Mouse (Mus musculus) embryonic stem cell, embryonic (primary cell): Measurements from ENCODE around the gene Coq2.

Source experiments
- CTCF ChIA-PET, 4 experiments: fragments of 300-600 bp in 2 of 4; fragments of 350-600 bp in 2 of 4; sonication (Branson Sonifier 250); formaldehyde crosslinking; loops; one replicate each; lab custom pipeline; 2022; ENCODE audit warnings: inconsistent platforms in 2 of 4; lab: Charles Lee
- POLR2A ChIA-PET, 4 experiments: fragments of 300-600 bp in 2 of 4; fragments of 350-600 bp in 2 of 4; sonication (Branson Sonifier 250); formaldehyde crosslinking; loops; one replicate each; lab custom pipeline; 2022; ENCODE audit warnings: antibody characterized with exemption in 4 of 4, inconsistent platforms in 1 of 4; lab: Charles Lee

Coq2 gene

DNA sequence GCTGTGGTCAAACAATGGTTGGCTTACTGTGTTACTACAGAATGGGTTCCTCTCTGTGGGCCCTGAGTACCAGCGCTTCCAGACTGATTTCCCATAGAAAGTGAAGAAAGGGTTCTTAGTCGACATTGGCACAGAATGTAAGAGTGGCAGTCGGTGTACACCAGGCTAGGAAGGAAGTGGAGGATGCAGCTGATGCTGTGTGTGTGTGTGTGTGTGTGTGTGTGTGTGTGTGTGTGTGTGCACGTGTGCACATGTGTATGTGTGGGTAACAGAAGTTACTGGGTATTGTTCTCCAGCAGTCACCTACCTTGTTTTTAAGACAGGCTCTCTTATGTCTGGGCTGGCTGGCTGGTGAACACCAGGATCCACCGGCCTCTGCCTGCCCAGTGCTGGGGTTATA, 32.6 kb downstream of the Coq2 start:
- ChIA-PET CTCF (no interaction called here), POLR2A (no interaction called here)

DNA sequence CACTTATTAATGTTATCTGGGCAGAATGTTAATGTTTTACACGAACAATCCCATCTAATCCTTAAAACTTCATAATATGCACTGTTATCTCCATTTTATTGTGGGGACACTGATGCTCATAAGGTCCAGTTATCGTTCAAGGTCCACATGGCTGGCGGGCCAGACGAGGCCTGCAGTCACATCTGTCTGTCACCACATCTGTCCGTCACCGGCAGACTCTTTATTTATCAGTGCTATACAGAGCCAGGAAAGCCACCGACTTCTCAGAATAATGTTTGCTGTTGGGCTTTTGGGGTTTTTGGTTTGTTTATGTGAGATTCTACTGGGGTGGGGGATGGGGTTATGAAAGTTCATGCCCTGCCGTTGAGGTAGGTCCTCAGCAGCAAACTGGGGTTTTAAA, 36.5 kb downstream of the Coq2 start:
- POLR2A ChIA-PET = no interaction called here
- CTCF ChIA-PET = no interaction called here

DNA sequence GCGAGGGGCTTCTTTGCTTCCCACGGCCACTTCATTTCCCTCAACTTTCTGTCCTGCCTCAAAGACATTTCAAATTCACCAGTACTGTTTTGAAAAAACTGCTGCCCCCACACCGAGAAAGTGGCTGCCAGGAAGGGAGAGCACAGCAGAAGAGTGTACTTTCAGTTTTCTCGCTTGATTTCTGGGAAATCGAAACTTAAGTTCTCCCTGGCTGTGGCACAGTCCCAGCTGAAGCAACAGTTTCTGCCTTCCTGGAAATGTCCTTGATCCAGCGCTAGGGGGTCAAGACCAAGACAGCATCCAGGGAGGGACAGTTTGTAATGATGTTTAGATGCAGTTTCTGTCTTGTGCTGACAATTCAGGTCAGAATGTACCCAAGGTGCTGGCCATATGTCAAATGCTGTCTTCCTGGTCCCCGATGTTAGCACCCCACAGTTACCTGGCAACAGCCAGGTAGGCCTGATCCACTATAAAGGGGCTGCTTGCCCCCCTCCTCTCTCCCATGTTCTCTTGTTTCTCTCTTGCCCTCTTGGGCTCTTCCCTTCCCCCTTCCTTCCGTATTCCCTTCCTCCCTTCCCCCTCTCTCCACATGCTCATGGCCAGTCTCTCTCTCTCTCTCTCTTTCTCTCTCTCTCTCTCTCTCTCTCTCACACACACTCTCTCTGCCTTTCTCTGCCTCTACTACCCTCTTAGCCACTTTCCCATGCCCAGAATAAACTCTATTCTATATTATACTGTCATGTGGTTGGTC, 38.0 kb downstream of the Coq2 start:
- ChIA-PET POLR2A (no interaction called here), CTCF (no interaction called here)

DNA sequence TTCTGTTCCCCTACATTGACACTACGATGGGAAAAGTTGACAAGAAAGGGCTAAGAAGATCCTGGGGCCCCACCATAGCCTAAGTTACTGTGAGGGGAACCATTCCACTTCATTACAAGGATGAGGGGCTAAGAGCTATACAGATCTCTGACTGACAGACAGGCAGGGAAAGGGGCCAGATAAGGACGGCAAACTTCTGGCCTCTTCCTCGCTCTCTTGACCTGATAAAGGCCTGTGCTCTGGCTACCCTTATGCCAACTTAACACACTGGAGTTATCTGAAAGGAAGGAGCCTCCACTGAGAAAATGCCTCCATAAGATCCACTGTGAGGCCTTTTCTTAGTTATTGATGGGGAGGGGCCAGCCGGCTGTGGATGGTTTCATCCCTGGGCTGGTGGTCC, 39.0 kb downstream of the Coq2 start:
- ChIA-PET POLR2A (no interaction called here), CTCF (no interaction called here)

DNA sequence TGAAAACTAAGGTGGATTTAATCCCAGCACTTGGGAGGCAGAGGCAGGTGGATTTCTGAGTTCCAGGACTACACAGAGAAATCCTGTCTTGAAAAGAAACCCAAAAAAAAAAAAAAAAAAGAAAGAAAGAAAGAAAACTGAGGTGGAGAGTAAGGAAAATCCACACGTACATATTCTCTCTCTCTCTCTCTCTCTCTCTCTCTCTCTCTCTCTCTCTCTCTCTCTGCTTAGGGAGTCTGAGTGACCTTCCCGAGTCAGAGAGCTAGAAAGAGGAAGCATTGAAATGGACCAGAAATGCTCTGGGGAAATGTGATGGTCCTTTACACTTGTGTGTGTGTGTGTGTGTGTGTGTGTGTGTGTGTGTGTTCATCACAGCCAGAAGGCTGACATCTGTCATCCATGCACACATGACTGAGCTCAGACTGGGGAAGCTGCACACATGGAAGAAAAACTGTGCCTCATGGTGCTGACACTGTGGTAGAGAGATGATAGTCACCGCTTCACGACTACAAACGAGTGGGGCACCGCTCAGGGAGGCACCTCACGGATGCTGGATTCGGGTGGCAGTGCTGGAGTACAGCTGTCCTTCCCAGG, 40.0 kb downstream of the Coq2 start:
- ChIA-PET POLR2A (interaction anchor here in 1 of 4 experiments (0.6 to 0.9 kb wide), 2 partner anchors 59 to 81 kb away, joined by 3 to 5 read pairs; no protein-coding TSS in a partner anchor), CTCF (interaction anchor here in 3 of 4 experiments (0.6 to 0.7 kb wide), 4 partner anchors 13 to 348 kb away, joined by 3 to 19 read pairs (median 7); no protein-coding TSS in a partner anchor)

DNA sequence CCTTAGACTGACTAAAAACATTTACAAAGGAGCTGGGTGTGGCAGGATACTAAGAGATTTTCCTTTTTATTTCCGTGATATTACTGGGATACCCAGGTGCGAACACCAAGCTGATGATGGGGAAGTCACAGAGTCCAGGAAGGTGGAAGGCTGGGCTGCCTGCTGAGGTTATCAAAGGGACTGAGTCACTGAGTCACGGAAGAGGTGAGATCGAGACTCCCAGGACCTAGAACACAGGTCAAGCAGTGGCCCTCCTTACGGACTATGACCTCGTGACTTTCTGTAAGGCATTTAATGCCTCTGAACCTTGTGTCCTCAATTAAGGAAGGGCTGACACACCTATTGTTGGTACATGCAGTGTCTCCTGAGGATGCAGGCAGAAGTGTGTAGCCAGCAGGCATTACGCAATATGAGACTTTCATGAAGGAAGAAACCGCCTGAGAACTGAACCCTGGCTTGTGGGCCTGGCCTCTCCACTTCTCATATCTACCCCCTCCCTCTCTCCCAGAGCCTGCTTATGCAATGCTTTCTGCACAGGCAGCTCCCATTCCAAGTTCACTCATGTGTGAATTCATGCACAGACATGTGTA, 42.3 kb downstream of the Coq2 start:
- CTCF ChIA-PET = no interaction called here
- POLR2A ChIA-PET = interaction anchor here in 3 of 4 experiments (0.5 to 1.1 kb wide), 3 partner anchors 161 to 203 kb away, joined by 3 to 5 read pairs (median 3); no protein-coding TSS in a partner anchor

DNA sequence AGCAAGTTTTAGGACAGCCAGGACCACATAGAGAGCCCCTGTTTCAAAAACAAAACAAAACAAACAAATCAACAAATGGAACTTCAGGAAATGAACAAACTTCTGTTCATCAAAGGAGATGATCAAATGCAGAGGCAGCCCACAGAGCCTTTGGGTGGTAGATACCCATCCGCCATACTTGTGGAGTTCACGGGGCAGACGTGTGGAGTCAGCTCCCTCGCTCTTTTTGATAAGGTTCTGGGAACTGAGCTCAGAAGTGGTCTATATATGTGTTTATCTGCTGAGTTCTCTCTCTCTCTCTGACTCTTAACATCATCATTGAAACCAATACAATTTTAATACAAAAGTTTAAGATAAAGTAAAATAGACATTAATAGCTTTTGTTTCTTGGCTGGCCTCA, 46.1 kb downstream of the Coq2 start:
- CTCF ChIA-PET = interaction anchor here in 2 of 4 experiments (0.5 to 0.7 kb wide), 3 partner anchors 9 to 689 kb away, joined by 3 to 4 read pairs (median 3); no protein-coding TSS in a partner anchor
- POLR2A ChIA-PET = no interaction called here

DNA sequence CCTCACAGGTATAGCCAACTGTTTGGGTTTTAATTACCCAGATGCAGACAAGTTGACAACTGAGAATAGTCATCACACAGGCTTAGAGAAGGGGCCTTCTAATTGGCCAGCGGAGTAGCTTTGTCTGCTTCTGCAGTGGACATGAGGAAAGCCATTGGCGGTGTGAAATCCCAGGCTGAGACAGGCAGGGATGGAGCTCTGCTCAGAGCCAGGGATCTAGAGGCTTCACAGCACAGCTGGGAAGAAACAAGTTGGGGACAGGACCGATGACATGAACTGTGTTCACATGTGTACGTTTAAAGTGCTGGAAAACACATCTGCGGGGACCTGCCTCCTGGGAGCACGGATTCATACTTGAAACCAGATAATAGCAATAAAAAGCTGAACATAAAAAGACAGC, 48.4 kb downstream of the Coq2 start:
- POLR2A ChIA-PET = no interaction called here
- CTCF ChIA-PET = no interaction called here

DNA sequence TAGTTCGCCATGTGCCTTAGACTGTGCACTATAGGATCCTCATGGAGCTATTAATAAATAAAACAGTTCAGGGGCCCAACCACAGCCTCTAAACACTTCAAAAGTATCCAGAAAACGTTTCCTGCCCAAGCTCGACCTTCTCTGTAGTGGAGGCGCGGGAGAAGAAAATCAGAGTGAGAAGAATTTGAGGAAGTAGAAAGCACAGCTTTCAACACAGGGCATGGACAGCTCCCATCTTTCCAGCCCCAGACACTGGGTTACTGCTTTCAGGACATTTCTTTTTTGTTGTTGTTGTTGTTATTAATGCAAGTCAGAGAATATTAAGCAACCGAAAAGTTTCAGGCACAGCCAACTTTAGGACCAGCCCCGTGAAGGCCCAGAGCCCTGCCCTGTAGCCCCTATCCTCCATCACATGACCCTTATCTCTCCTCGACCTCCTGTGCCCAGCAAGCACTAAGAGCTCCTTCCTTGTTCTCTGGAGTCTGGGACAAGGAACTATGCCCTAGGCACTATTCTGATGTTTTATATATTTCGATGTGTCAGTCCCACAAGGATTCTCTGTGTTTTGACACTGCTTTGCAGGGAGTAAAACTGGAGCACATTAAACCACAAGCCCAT, 50.1 kb downstream of the Coq2 start:
- CTCF ChIA-PET = interaction anchor here in 1 of 4 experiments (0.6 kb wide), 1 partner anchor 484 kb away, joined by 3 read pairs; no protein-coding TSS in a partner anchor
- POLR2A ChIA-PET = interaction anchor here in 1 of 4 experiments (1.2 kb wide), 1 partner anchor 27 kb away, joined by 3 read pairs; no protein-coding TSS in a partner anchor

DNA sequence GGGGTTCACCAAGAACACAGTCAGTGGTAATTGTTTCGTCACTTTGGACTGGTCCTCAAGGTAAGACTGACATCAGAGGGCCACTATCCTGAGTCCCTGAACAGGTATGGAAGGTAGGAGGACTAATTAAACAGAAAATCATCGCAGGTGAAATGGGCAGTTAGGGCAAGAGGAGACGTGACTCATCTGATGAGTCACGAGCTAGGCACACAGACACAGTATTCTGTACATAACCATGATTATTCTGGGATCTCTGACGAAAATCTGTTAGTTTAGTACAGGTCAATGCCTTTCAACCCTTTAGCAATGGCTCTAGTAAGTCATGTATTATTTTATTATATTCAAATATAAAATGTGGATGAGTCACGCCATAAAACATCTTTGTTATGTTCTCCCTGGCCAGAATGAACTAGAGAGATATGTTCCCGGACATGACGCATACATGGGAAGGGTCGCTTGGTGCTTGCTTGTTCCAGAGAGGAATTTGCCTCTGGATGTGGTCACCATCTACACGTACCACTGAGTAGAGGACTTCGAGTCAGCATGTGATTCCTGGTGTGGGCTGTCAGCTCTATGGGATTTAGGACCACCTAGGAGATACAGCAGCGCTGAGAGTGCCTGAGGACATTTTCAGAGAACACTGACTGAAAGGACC, 52.3 kb downstream of the Coq2 start:
- CTCF ChIA-PET = no interaction called here
- POLR2A ChIA-PET = interaction anchor here in 1 of 4 experiments (1.1 kb wide), 1 partner anchor 48 kb away, joined by 3 read pairs; no protein-coding TSS in a partner anchor

DNA sequence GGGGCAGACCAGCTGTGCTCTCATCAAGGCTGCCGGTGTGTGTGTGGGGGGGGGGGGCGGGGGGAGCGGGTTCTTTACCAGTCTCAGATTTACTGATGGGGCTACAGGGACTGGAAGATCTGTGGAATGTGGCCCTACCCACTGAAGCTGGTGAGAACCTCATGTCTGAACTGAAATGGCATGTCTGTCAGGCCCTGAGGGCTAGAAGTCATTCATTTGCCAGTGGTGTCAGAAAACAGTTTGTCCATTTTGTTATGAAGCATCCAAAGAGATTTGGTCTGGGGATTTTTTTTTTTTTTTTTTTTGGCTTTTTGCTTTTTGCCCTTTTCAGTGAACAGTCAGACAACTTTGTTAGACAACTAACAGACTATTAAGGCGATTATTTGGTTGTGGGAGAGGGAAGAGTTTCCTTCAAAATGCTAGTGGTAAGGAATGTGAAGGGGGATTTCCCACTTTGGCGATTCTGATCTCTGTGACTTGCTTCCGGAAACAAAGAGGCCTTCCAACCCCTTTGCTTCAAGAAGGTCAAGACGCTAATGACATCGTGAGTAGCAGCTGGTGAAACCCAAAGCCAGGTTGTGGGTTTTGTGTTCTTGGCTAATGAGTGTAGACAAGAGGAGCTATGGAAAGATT, 52.9 kb downstream of the Coq2 start:
- ChIA-PET CTCF (interaction anchor here in 1 of 4 experiments (0.6 kb wide), 1 partner anchor 13 kb away, joined by 11 read pairs; no protein-coding TSS in a partner anchor), POLR2A (interaction anchor here in 1 of 4 experiments (1.1 kb wide), 1 partner anchor 48 kb away, joined by 3 read pairs; no protein-coding TSS in a partner anchor)

DNA sequence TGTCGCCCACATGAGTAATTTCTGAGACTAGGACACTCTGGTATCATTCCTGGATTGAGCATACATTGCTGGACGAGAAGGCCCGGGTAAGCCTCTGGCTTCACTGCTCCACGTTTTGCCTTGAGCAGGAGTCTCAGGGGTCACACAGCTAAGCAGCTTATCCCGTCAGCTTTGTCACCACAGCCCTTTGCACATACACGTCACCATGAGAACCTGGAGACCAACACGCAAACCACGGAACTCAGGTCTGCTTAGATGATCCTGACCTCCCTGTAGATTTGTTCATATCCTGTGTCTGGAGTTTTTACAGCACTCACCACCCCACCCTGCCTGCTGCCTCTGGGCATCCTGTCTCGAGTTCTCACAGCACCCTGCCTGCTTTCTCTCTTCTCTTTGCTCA, 54.0 kb downstream of the Coq2 start:
- POLR2A ChIA-PET = no interaction called here

DNA sequence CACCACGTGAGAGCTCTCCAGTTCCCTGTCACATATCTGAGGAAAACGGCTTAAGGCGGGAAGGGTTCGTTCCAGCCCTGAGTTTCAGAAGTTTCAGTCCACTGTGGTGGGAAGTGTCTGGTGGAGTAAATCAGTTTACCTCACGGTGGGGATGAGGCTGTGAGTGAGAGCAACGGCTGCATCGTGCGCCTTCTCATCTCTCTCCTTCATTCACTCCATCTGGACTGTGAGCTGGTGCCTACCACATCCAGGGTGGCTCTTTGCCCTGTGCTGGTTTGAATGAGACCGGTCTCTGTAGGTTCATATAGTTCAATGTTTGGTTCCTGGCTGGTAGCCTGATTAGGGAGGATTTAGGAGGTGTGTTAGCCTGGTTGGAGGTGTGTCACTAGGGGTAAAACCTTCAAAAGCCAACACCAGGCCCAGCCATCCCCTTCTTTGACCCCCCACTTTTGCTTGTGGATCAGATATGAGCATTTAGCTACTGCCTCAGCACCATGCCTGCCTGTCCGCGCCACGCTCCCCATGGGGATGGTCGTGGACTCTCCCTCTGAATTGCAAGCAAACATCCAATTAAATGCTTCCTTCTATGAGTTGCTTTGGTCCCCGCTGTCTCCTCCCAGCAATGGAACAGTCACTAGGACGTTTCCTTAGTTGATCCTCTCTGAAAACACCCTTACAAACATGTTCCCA, 55.2 kb downstream of the Coq2 start:
- CTCF ChIA-PET = no interaction called here
- POLR2A ChIA-PET = interaction anchor here in 1 of 4 experiments (1.0 kb wide), 1 partner anchor 586 kb away, joined by 3 read pairs; no protein-coding TSS in a partner anchor

More for the DNA sequence above, 54.0 kb downstream of the Coq2 start:
- CTCF ChIA-PET = no interaction called here

DNA sequence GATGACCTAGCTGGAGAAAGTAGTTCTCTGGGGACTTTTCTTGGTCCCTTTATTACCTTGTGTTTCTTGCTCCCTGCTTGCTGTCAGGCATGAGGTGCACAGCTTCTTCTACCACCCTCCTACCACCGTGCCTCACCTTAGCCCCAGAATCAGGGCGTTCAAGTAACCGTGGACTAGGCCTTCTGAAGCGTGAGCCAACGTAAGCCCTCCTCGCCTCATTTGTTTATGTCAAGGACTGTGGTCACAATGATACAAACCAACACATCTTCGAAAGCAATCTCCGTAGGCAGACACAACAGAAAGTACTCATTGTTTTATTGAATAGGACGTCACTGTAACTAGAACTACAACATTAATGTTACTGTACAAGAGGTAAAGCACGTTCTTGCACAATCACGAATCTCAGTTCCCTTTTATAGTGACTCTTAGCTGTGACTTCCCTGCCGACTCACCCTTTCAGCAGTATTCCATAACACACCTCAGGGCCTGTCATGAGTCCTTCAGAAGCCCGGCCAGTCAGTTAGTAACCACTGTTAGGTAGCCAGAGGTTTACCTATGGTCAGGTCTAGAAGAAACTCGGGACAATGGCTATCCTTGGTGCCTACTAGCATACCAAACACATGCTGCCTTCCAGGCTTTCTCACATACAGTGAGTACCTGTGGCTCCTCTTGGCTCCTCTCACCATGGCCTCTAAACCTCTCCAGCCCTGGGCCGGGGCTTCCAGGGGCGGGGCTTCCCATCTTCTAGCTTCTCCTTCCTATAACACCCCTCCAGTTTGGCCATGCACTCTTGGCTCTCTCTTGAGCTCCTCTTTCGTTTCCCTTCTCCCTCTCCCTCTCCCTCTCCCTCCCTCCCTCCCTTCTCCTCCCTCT, 60.8 kb downstream of the Coq2 start:
- CTCF ChIA-PET = interaction anchor here in 1 of 4 experiments (0.6 kb wide), 1 partner anchor 92 kb away, joined by 4 read pairs; no protein-coding TSS in a partner anchor
- POLR2A ChIA-PET = no interaction called here

DNA sequence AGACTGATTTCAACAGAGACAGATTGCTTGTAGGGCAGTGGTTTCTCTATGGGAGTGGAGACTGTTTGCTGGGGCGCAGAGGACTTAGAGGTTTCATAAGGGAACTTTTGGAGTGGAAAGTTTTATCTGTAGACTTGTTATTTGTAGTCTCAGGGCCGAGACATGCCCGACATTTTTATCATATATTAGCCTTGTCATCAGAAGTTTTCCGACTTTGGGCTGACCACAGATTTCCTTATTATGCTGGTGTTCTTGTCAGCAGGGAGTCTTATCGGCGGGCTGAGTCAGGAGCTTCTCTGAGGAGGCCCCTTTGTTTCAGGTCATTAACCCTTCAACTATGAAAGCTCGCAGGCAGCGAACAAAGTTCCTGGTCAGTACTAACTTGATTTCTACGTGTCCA, 67.1 kb downstream of the Coq2 start:
- CTCF ChIA-PET = interaction anchor here in 1 of 4 experiments (0.6 kb wide), 1 partner anchor 1318 kb away, joined by 3 read pairs; no protein-coding TSS in a partner anchor

DNA sequence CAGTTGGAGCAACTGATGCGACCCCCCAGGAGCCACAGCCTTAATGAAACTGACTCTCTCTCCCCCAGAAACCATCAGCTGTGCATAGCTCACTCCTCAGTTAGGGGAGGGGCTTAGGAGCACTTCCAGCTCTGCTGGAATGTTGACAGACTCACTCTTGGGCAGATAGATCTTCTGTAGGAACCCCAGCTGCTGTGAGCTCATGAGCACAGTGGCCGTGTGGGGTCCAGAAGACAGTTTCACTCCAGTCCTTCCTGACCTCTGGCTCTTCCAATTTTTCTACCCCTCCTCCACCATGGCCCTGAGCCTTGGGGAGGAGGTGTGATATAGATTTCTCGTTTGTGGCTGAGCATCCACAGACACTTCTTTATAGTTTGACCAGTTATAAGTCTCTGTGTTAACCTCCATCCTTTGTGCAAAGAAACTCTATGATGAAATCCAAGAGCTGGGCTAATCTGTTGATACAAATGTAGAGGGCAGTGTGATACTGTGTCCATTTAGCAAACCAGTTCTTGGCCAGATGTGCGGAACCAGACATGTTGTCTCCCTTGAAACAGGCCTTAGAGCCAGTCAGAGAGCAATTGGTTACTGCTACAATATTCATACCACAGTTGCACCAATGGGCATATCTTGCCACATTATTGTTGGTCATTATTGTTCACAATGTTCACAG, 67.7 kb downstream of the Coq2 start:
- ChIA-PET CTCF (interaction anchor here in 1 of 4 experiments (0.6 kb wide), 1 partner anchor 1318 kb away, joined by 3 read pairs; no protein-coding TSS in a partner anchor), POLR2A (no interaction called here)

More for the DNA sequence above, 67.1 kb downstream of the Coq2 start:
- POLR2A ChIA-PET = no interaction called here
